Mouse (Mus musculus) brain, embryonic 14.5 days (tissue): ENCODE results near the gene Eif2b3.

ENCODE experiments used
- CTCF ChIP-seq: fragments of 200-500 bp; IDR thresholded peaks from 2 replicates; pipeline ENCODE4 v1.5.1; 2012; ENCODE audit warnings: inconsistent platforms, mild to moderate bottlenecking, moderate library complexity, borderline replicate concordance; ENCODE audit not compliant: insufficient read depth, insufficient read length; ENCODE audit errors: extremely low read depth
- POLR2A ChIP-seq: fragments of 200-500 bp; IDR thresholded peaks from 2 replicates; pipeline ENCODE4 v1.6.1; 2012; ENCODE audit warnings: mild to moderate bottlenecking, inconsistent platforms, borderline replicate concordance; ENCODE audit not compliant: poor library complexity, insufficient read depth, insufficient read length, severe bottlenecking; ENCODE audit errors: extremely low read depth

DNA sequence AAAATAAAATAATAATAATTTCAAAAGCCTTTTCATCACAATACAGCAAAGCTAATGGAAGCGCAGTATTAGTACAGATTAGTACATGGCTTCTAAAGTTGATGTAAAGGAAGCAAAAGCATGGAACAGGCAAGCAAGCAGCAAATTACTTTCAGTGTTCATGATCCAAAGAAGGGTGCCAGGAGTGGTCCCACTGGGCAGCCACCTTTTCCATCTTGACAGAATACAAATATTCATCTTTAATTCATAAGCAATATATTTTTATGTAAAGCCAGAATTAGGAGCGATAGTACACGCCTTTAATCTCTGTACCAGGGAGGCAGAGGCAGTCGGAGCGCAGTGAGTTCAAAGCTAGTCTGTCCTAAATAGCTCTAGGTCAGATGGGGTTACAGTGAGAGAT lies 100.4 kb downstream of the Eif2b3 start:
- no peak for TF ChIP-seq CTCF
- no peak for TF ChIP-seq POLR2A
